Mouse (Mus musculus) heart, postnatal 0 days (tissue): Measurements from ENCODE around the gene Cdon.

ENCODE experiments used
- CTCF ChIP-seq: IDR thresholded peaks from 2 replicates; pipeline ENCODE4 v1.5.1; 2016; ENCODE audit warnings: antibody characterized with exemption, control low read depth, low read depth
- EP300 ChIP-seq: IDR thresholded peaks from 2 replicates; pipeline ENCODE4 v1.6.1; 2016; ENCODE audit warnings: antibody characterized with exemption, low read depth

DNA sequence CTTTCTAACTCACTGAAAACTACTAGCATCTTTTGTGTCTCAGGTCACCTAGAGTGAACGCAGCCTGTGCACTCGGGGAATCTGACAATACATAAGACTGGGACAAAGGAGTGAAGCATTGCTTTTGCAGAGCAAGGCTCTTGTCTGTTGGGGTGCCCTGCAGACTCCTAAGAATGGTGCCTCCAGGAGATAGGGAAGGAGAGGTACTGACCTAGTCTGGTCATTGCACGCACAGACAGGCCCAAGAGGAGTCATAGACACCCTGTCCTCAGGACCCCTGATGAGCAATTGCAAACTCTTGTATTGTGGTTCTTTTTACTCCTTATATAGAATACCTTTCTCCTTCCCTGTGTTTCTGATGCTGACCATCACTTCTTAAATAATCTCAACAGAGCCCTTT, 13.4 kb downstream of the Cdon start:
- TF ChIP-seq CTCF (no peak), EP300 (no peak)
